Mouse (Mus musculus) thymus, adult 2 months (tissue): ENCODE data around the gene Mark3. TPM values are rescaled to one million over a fixed set of nuclear protein-coding genes. Genes with fewer than 3 reads are reported as not detected.

Experiments
- DNase-seq: peaks from one replicate; pipeline ENCODE4 v3.0.0; 2021
- H3K27ac ChIP-seq: fragments of 200-500 bp; 2 replicates; pipeline ENCODE4 v1.5.1; 2012; ENCODE audit warnings: low read length, control low read depth; ENCODE audit not compliant: control insufficient read depth, insufficient read depth
- H3K27me3 ChIP-seq: fragments of 200-500 bp; 2 replicates; pipeline ENCODE4 v1.6.1; 2012; ENCODE audit warnings: mild to moderate bottlenecking, low read length, moderate library complexity, mixed read lengths; ENCODE audit not compliant: control insufficient read depth, insufficient read depth
- H3K36me3 ChIP-seq: fragments of 200-500 bp; 2 replicates; pipeline ENCODE4 v1.6.1; 2012; ENCODE audit warnings: mild to moderate bottlenecking, low read length, moderate library complexity; ENCODE audit not compliant: control insufficient read depth, insufficient read depth
- H3K4me1 ChIP-seq: fragments of 200-500 bp; replicated peaks from 2 replicates; pipeline ENCODE4 v1.6.1; 2012; ENCODE audit warnings: low read length; ENCODE audit not compliant: control insufficient read depth, insufficient read depth
- H3K4me3 ChIP-seq: fragments of 200-500 bp; 2 replicates; pipeline ENCODE4 v1.5.1; 2012; ENCODE audit warnings: mild to moderate bottlenecking, low read length, control low read depth, moderate library complexity; ENCODE audit not compliant: control insufficient read depth, insufficient read depth
- CTCF ChIP-seq: fragments of 200-500 bp; IDR thresholded peaks from 2 replicates; pipeline ENCODE4 v1.5.1; 2012; ENCODE audit warnings: mild to moderate bottlenecking, control low read depth, low read length, moderate library complexity, borderline replicate concordance; ENCODE audit not compliant: control insufficient read depth, poor library complexity, insufficient read depth; ENCODE audit errors: extremely low read depth
- POLR2A ChIP-seq: fragments of 200-500 bp; IDR thresholded peaks from 2 replicates; pipeline ENCODE4 v1.6.1; 2012; ENCODE audit warnings: mild to moderate bottlenecking, low read length, control low read depth, moderate library complexity; ENCODE audit not compliant: control insufficient read depth, poor library complexity, insufficient read depth; ENCODE audit errors: extremely low read depth
- WGBS: fragments of 180-500 bp; shearing (Covaris S2); methylation state at CpG from one replicate; pipeline ENCODE4 v1.1.7; 2018; 5-methylcytosine and 5-hydroxymethylcytosine counted together
- polyA plus RNA-seq: library from polyadenylated mRNA; depleted of rRNA; stranded (reverse); fragments of >200 nt; gene quantifications from 2 replicates; pipeline ENCODE4 v1.2.3, GENCODE M21; 2012

The Mark3 gene
- polyA plus RNA-seq, 1 experiment = 45.9 TPM

DNA sequence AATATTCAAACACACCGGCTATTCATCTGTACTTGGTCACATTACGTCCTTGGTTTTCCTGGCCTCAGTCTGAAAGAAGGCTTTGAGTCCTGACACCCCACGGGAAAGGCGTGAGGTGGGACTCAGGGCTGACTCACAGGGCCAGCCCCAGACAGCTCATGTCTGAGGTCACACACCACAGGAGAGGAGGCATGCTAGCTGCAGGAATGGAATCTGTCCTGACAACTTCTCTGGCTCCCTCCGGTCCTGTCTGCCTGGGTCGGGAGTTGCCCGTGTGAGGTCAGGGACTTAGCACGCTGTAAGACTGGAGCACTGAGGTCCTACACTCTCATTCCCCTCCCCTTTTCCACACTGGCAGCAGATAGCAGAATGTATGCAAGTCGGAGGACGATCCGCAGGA lies 5.5 kb upstream of the Mark3 start:
- TF ChIP-seq POLR2A (no peak), CTCF (no peak)
- H3K4me3 ChIP-seq = no peak overlapping the region
- no peak overlapping the region for H3K27ac ChIP-seq
- DNase-seq = no peak
- H3K27me3 ChIP-seq = no peaks in the 10 kb centered on the region
- 92% methylated on average over 11 of the region's 11 CpGs for WGBS
- no peaks in the 10 kb centered on the region for H3K36me3 ChIP-seq
- H3K4me1 ChIP-seq = peaks cover 4% of the 10 kb centered on the region

- TF ChIP-seq CTCF = no peak
- TF ChIP-seq POLR2A = no peak
- 91% methylated on average over 7 of the region's 7 CpGs for WGBS
- Histone ChIP-seq H3K27me3 (no peaks in the 10 kb centered on the region), H3K4me1 (peaks cover 18% of the 10 kb centered on the region), H3K36me3 (no peaks in the 10 kb centered on the region), H3K4me3 (no peak overlapping the region), H3K27ac (no peak overlapping the region)
- DNase-seq = no peak
Measured at GRCm38 (mm10) chr12:111572406-111572805, 1.9 kb upstream of the Mark3 start.

GRCm38 (mm10) chr12:111573315-111573714 lies 1.0 kb upstream of the Mark3 start:
- H3K27ac ChIP-seq = no peak overlapping the region
- peaks cover 19% of the 10 kb centered on the region for H3K4me1 ChIP-seq
- DNase-seq = no peak
- TF ChIP-seq CTCF (no peak), POLR2A (no peak)
- no peak overlapping the region for H3K4me3 ChIP-seq
- H3K36me3 ChIP-seq = no peaks in the 10 kb centered on the region
- no peaks in the 10 kb centered on the region for H3K27me3 ChIP-seq
- WGBS = 88% methylated on average over 6 of the region's 6 CpGs

DNA sequence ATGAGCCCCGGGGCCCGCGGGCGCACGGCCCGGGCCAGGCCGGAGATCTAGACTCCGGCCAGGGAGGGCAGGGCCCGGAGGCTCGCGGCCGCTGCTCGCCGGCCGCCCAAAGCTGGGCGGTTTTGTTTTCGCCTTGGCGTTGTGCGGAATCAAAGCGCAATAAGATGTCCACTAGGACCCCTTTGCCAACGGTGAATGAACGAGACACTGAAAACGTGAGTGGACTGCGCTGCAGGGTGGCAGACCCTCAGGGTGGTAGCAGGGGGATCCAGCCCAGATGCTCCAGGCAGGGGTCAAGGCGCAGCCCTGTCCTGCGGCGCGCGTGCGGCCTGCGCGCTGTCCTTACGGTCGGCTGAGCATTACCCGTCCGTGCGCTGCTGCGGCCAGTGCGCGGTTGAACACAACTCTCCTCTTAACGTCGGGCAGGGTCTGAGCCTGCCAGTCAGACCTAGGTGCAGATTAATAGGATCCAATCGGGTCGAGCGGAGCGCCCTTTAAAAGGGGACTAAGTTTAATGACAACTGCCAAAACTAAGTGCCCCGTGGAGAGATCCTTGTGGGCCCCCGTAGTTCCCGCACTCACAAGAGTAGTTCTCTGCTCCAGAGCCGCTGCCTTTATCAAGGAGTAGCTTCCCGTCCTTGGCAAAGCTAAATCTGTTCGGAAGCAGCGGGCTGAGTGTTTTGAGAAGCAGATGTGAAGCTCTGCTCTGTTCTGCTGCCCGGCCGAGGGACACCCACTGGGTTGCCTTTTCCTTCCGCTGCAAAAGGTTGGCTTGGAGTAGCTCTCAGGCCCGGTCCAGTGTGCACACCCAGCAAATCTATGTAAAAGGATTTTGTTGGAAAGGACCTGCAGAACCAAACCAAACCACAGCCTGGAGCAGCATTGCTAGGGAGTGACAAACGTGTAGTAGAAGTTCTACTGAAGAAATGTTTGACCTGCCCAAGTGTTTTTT lies 840 bp downstream of the Mark3 start:
- H3K27me3 ChIP-seq = no peaks in the 10 kb centered on the region
- peak; percentile 25 for DNase-seq
- H3K36me3 ChIP-seq = no peaks in the 10 kb centered on the region

GRCm38 (mm10) chr12:111583058-111583457 lies 8.7 kb downstream of the Mark3 start:
- no peak for TF ChIP-seq POLR2A
- TF ChIP-seq CTCF = no peak
- peaks cover 2% of the 10 kb centered on the region; the same call in 1 of the 2 replicates for H3K4me1 ChIP-seq
- H3K4me3 ChIP-seq = no peak overlapping the region

More for the DNA sequence above, 840 bp downstream of the Mark3 start:
- WGBS = under 1% methylated on average over 58 of the region's 58 CpGs
- Histone ChIP-seq H3K4me1 (peaks cover 19% of the 10 kb centered on the region), H3K27ac (no peak overlapping the region), H3K4me3 (peak overlapping the region; percentile 99)
- TF ChIP-seq POLR2A (no peak), CTCF (no peak)

DNA sequence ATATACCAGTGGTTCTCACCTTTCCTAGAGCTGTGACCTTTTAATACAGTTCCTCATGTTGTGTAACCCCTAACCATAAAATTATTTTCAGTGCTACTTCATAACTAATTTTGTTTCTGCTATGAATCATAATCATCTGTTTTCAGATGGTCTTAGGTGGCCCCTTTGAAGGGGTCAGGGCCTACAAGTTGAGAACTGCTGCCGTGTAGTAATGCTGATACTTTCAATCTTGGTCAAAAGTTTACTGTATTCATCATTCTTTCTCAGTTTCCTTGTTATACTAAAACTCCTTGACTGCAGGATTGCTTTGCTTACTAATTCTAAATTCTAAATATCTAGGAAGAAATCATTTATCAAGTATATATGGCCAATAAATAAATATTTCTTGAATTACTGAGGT lies 10.1 kb downstream of the Mark3 start:
- Histone ChIP-seq H3K4me1 (peaks cover 2% of the 10 kb centered on the region; the same call in 1 of the 2 replicates), H3K27me3 (no peaks in the 10 kb centered on the region), H3K36me3 (no peaks in the 10 kb centered on the region), H3K4me3 (no peak overlapping the region), H3K27ac (no peak overlapping the region)
- TF ChIP-seq POLR2A = no peak
- no peak for DNase-seq
- WGBS = 81% methylated on average over 1 of the region's 1 CpGs

More at GRCm38 (mm10) chr12:111583058-111583457, 8.7 kb downstream of the Mark3 start:
- WGBS = 82% methylated on average over 1 of the region's 1 CpGs
- DNase-seq = no peak
- H3K36me3 ChIP-seq = no peaks in the 10 kb centered on the region
- H3K27ac ChIP-seq = no peak overlapping the region
- no peaks in the 10 kb centered on the region for H3K27me3 ChIP-seq
